Mouse (Mus musculus) ES-E14 (cell line): Measurements from ENCODE around the gene Bcl2l11. TPM values are rescaled to one million over a fixed set of nuclear protein-coding genes. Genes with fewer than 3 reads are reported as not detected.

Source experiments
- DNase-seq: peaks from one replicate; pipeline ENCODE4 v3.0.0-alpha.2; 2013; ENCODE audit warnings: low read depth, low spot score
- H3K27ac ChIP-seq: 2 replicates; pipeline ENCODE4 v1.5.1; 2012; ENCODE audit warnings: low read depth, mild to moderate bottlenecking, low read length, moderate library complexity, mixed read lengths; ENCODE audit not compliant: poor library complexity, insufficient read depth, severe bottlenecking
- H3K36me3 ChIP-seq: 2 replicates; pipeline ENCODE4 v1.6.1; 2012; ENCODE audit warnings: mild to moderate bottlenecking, low read length, moderate library complexity, mixed read lengths; ENCODE audit not compliant: control insufficient read depth, poor library complexity, insufficient read depth, severe bottlenecking
- H3K4me1 ChIP-seq, 2 experiments: fragments of 150-350 bp in 1 of 2; sonication (generic) in 1 of 2; 2 replicates each; pipeline ENCODE4 v1.6.1; 2012; ENCODE audit warnings: low read length in 2 of 2, mild to moderate bottlenecking in 1 of 2, mixed read lengths in 1 of 2; ENCODE audit not compliant: control insufficient read depth in 2 of 2, insufficient read depth in 2 of 2, poor library complexity in 1 of 2
- H3K4me3 ChIP-seq, 2 experiments: fragments of 150-350 bp in 1 of 2; sonication (generic) in 1 of 2; 2 replicates each; pipeline ENCODE4 v1.5.1; 2012; ENCODE audit warnings: low read length in 2 of 2, low read depth in 1 of 2, mild to moderate bottlenecking in 1 of 2, mixed read lengths in 1 of 2; ENCODE audit not compliant: insufficient read depth in 1 of 2, poor library complexity in 1 of 2, severe bottlenecking in 1 of 2
- H3K9ac ChIP-seq: 2 replicates; pipeline ENCODE4 v1.6.1; 2012; ENCODE audit warnings: low read depth, mild to moderate bottlenecking, low read length, mixed read lengths; ENCODE audit not compliant: poor library complexity, insufficient read depth, severe bottlenecking
- H3K9me3 ChIP-seq: fragments of 150-350 bp; sonication (generic); 2 replicates; pipeline ENCODE4 v1.6.1; 2012; ENCODE audit warnings: low read depth, mild to moderate bottlenecking, low read length; ENCODE audit not compliant: control insufficient read depth, insufficient read depth
- CHD2 ChIP-seq: IDR thresholded peaks from 2 replicates; pipeline ENCODE4 v1.6.1; 2014; ENCODE audit warnings: mild to moderate bottlenecking, low read depth, low read length, inconsistent platforms
- HCFC1 ChIP-seq: IDR thresholded peaks from 2 replicates; pipeline ENCODE4 v1.6.1; 2012; ENCODE audit warnings: low read length, inconsistent platforms, borderline replicate concordance; ENCODE audit not compliant: insufficient read depth
- MAFK ChIP-seq: IDR thresholded peaks from 2 replicates; pipeline ENCODE4 v1.6.1; 2014; ENCODE audit warnings: mild to moderate bottlenecking, low read depth, low read length, inconsistent platforms; ENCODE audit not compliant: insufficient read depth
- ZC3H11A ChIP-seq: IDR thresholded peaks from 2 replicates; pipeline ENCODE4 v1.6.1; 2012; ENCODE audit warnings: low read depth, mild to moderate bottlenecking, inconsistent platforms, low read length, borderline replicate concordance
- ZNF384 ChIP-seq: IDR thresholded peaks from 2 replicates; pipeline ENCODE4 v1.6.1; 2012; ENCODE audit warnings: low read depth, low read length, inconsistent platforms
- in situ Hi-C, 2 experiments: fragments of 600-800 bp; cut with MboI; formaldehyde crosslinking; loops; one replicate each; pipeline ENCODE4 v1.15.1; 2025; ENCODE audit warnings: low sequenced_read_pairs in 2 of 2, inconsistent platforms in 1 of 2; ENCODE audit not compliant: unreplicated experiment in 2 of 2
- total RNA-seq: library from RNA; depleted of rRNA; stranded (reverse); fragments of 300-350 nt; gene quantifications from 2 replicates; pipeline ENCODE4 v1.2.3, GENCODE M21; 2012

Bcl2l11 gene
- total RNA-seq, 1 experiment, result 23.6 TPM

GRCm38 (mm10) chr2:128102086-128102485 lies 23.8 kb upstream of the Bcl2l11 start:
- no peak overlapping the region for H3K9ac ChIP-seq
- DNase-seq, result peak; percentile 9
- TF ChIP-seq HCFC1 (no peak), ZC3H11A (no peak), CHD2 (no peak), ZNF384 (no peak), MAFK (no peak)
- in situ Hi-C loops, result no loop called here
- H3K36me3 ChIP-seq, result no peaks in the 10 kb centered on the region
- H3K4me3 ChIP-seq, result no peak overlapping the region
- H3K4me1 ChIP-seq, result peaks cover 0 to 4% of the 10 kb centered on the region in 2 experiments; a peak in 1 of 4 replicates
- no peak overlapping the region for H3K27ac ChIP-seq
- no peaks in the 10 kb centered on the region for H3K9me3 ChIP-seq

GRCm38 (mm10) chr2:128104815-128105214 lies 21.0 kb upstream of the Bcl2l11 start:
- no peaks in the 10 kb centered on the region for H3K36me3 ChIP-seq
- H3K4me3 ChIP-seq, result no peak overlapping the region
- TF ChIP-seq HCFC1, result no peak
- no peak for TF ChIP-seq CHD2
- no peak for TF ChIP-seq MAFK
- TF ChIP-seq ZC3H11A, result no peak
- no peak for TF ChIP-seq ZNF384
- H3K4me1 ChIP-seq, result peaks cover 0 to 4% of the 10 kb centered on the region in 2 experiments; a peak in 1 of 4 replicates
- in situ Hi-C loops, result no loop called here
- H3K27ac ChIP-seq, result no peak overlapping the region
- DNase-seq, result no peak
- no peaks in the 10 kb centered on the region for H3K9me3 ChIP-seq
- no peak overlapping the region for H3K9ac ChIP-seq

GRCm38 (mm10) chr2:128105651-128106050 lies 20.2 kb upstream of the Bcl2l11 start:
- peaks cover 0 to 3% of the 10 kb centered on the region in 2 experiments; a peak in 1 of 4 replicates for H3K4me1 ChIP-seq
- H3K36me3 ChIP-seq, result no peaks in the 10 kb centered on the region
- no peak for DNase-seq
- no peak overlapping the region for H3K27ac ChIP-seq
- no peaks in the 10 kb centered on the region for H3K9me3 ChIP-seq
- no peak overlapping the region for H3K9ac ChIP-seq
- in situ Hi-C loops, result no loop called here
- no peak overlapping the region for H3K4me3 ChIP-seq
- TF ChIP-seq MAFK (no peak), CHD2 (no peak), ZC3H11A (no peak), HCFC1 (no peak), ZNF384 (no peak)

- Histone ChIP-seq H3K27ac (no peak overlapping the region), H3K36me3 (no peaks in the 10 kb centered on the region), H3K9me3 (no peaks in the 10 kb centered on the region), H3K9ac (no peak overlapping the region), H3K4me3 (no peak overlapping the region), H3K4me1 (peaks cover 0 to 3% of the 10 kb centered on the region in 2 experiments; a peak in 1 of 4 replicates)
- no peak for DNase-seq
- TF ChIP-seq ZNF384 (no peak), HCFC1 (no peak), CHD2 (no peak), MAFK (no peak), ZC3H11A (no peak)
- in situ Hi-C loops, result no loop called here
Measured at GRCm38 (mm10) chr2:128111537-128111936, 14.3 kb upstream of the Bcl2l11 start.

GRCm38 (mm10) chr2:128114621-128115020 lies 11.2 kb upstream of the Bcl2l11 start:
- TF ChIP-seq MAFK (no peak), ZC3H11A (no peak), HCFC1 (no peak), CHD2 (no peak), ZNF384 (no peak)
- Histone ChIP-seq H3K27ac (no peak overlapping the region), H3K4me3 (no peak overlapping the region), H3K9ac (no peak overlapping the region), H3K4me1 (peaks cover 0 to 3% of the 10 kb centered on the region in 2 experiments; a peak in 1 of 4 replicates), H3K36me3 (no peaks in the 10 kb centered on the region), H3K9me3 (no peaks in the 10 kb centered on the region)
- in situ Hi-C loops, result no loop called here
- DNase-seq, result no peak
